In genomic region chr9:60008936-60009335, GRCm38 (mm10) we compare ENCODE assay signal across 13 mouse cellular contexts. TPM values are rescaled to one million over a fixed set of nuclear protein-coding genes. Genes with fewer than 3 reads are reported as not detected.
DNase-seq lines count a peak whose midpoint lies in the region; ATAC-seq and TF ChIP-seq lines count a peak whose summit lies in the region.
"Had no signal": no experiment of that assay in that cellular context is flagged by ENCODE, and none has a peak within 500 bp of the region (broad histone marks: within the 10 kb centered on the region; RNA-seq: fewer than 3 reads in every experiment).

No protein-coding gene starts in this region.

- WGBS in hindbrain, postnatal 0 days, result 39% methylated on average over 7 of the region's 7 CpGs
- 61% methylated on average over 7 of the region's 7 CpGs for WGBS in hindbrain, embryonic 12.5 days

- peak; percentile 48 for DNase-seq in adrenal gland, adult 2 months
- DNase-seq in adrenal gland, postnatal 4 days (ENCODE audit: low spot score in 2 of 2), result no peak
- peak; percentile 40 for DNase-seq in hindbrain, postnatal 0 days (ENCODE audit: low spot score)
- DNase-seq in adrenal gland, adult 8-10 months, result peak; percentile 30
- DNase-seq in cerebellum, adult 9-10 months, result peak; percentile 16
- DNase-seq in right cerebral cortex, postnatal 25 days, result no peak
- no peak for DNase-seq in left cerebral cortex, adult 8-10 months (ENCODE audit: low spot score in 2 of 2)
- DNase-seq: lung, adult 2 months had no signal

- no peak overlapping the region for H3K9ac ChIP-seq in hindbrain, postnatal 0 days (replicated peaks; ENCODE audit: low read length)
- no peak overlapping the region for H3K9ac ChIP-seq in hindbrain, embryonic 12.5 days

- H3K9me3 ChIP-seq in hindbrain, postnatal 0 days (ENCODE audit: low read length), result no peaks in the 10 kb centered on the region
- no peaks in the 10 kb centered on the region for H3K9me3 ChIP-seq in hindbrain, embryonic 12.5 days (replicated peaks)

- no peaks in the 10 kb centered on the region for H3K27me3 ChIP-seq in hindbrain, postnatal 0 days (ENCODE audit: insufficient read depth, low read length)
- H3K27me3 ChIP-seq in hindbrain, embryonic 12.5 days, result no peaks in the 10 kb centered on the region

- H3K36me3 ChIP-seq in hindbrain, postnatal 0 days (ENCODE audit: insufficient read depth, low read length), result no peaks in the 10 kb centered on the region
- H3K36me3 ChIP-seq in hindbrain, embryonic 12.5 days, result no peaks in the 10 kb centered on the region

- H3K4me3 ChIP-seq in hindbrain, postnatal 0 days (ENCODE audit: low read length), result no peak overlapping the region
- H3K4me3 ChIP-seq in hindbrain, embryonic 12.5 days, result no peak overlapping the region

- no peak for TF ChIP-seq CTCF in hindbrain, postnatal 0 days (IDR thresholded peaks at IDR 0.05; ENCODE audit: low read depth)

- no peak overlapping the region for H3K4me2 ChIP-seq in hindbrain, postnatal 0 days (ENCODE audit: low read depth, low read length)
- H3K4me2 ChIP-seq in hindbrain, embryonic 12.5 days (replicated peaks), result no peak overlapping the region

- no peak for ATAC-seq in hindbrain, postnatal 0 days
- no peak for ATAC-seq in hindbrain, embryonic 12.5 days (ENCODE audit: low FRiP score)

- H3K27ac ChIP-seq in hindbrain, postnatal 0 days, result no peak overlapping the region
- no peak overlapping the region for H3K27ac ChIP-seq in hindbrain, embryonic 12.5 days

- H3K4me1 ChIP-seq in hindbrain, postnatal 0 days (ENCODE audit: insufficient read depth, low read length), result 0 out of 2 replicates have a peak, but pooled peaks cover 4% of the 10 kb centered on the region
- H3K4me1 ChIP-seq in hindbrain, embryonic 12.5 days, result peaks cover 3% of the 10 kb centered on the region; the same call in 1 of the 2 replicates

RNA-seq across cellular contexts. Expression of gene Nr2e3, which starts 48.5 kb away (rescaled TPM):
- total RNA-seq in adrenal gland, adult 2 months (2021), result not detected
- not detected in 2 replicates for polyA plus RNA-seq in adrenal gland, adult 2 months (2012; rRNA removed)
- total RNA-seq in adrenal gland, postnatal 4 days (2021), result not detected
- 0.07 TPM in 1 of 2 replicates, not detected in the other for total RNA-seq in hindbrain, postnatal 0 days (2014; rRNA removed)
- not detected in 2 replicates for polyA plus RNA-seq in hindbrain, postnatal 0 days (2015; fragmentation: Nextera tagmentation; extraction: Ambion mirVana)
- polyA plus RNA-seq in hindbrain, embryonic 12.5 days (2016; fragmentation: Nextera tagmentation; extraction: Ambion mirVana), result 0.12 TPM in 1 of 2 replicates, not detected in the other
- total RNA-seq in adrenal gland, adult 8-10 months (2022), result not detected
- total RNA-seq in left cerebral cortex, adult 8-10 months (2022), result not detected
- total RNA-seq: granulocyte monocyte progenitor cell, adult 5-6 weeks; layer of hippocampus, adult 8-10 months; left cerebral cortex, postnatal 36 days; megakaryocyte, adult 5-6 weeks had no signal
- polyA plus RNA-seq: lung, adult 2 months had no signal

Comparison
In these comparisons a context has a peak if more than half of its experiments do, and no peak if none do; other contexts are left out.
1. DNase-seq: peak in adrenal gland, adult 2 months (single experiment), hindbrain, postnatal 0 days (single experiment), adrenal gland, adult 8-10 months (single experiment) and cerebellum, adult 9-10 months (single experiment); none in adrenal gland, postnatal 4 days (0 of 2), right cerebral cortex, postnatal 25 days (single experiment) and left cerebral cortex, adult 8-10 months (0 of 2).